Mouse (Mus musculus) lung, postnatal 10 days (tissue): ENCODE measurements around the gene Hcn2.
"Not testable (repeated sequence)": the region's sequence is repeated elsewhere in the genome, so short reads cannot be mapped to it uniquely, and the experiment has no call there.

Experiments used
- DNase-seq: peaks from one replicate; pipeline ENCODE4 v3.0.0; 2021

Hcn2 gene

DNA sequence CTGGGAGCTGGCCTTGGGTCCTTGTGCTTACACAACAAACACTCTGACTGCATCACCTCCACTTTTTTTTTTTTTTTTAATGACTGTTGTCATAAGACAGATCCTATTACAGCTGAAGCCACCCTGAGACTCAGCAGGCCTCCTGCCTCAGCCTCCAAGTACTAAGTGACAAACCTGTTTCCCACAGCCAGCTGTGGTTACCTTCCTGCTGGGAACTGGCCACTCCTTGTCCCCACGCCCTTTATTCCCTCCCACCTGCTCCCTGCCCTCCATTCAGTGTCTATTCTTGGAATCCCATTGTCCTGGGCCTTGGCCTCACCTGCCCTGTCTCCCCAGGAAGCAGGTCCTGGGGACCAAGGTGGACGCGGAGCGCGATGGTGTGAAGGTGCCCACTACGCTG, 28.9 kb upstream of the Hcn2 start:
- no peak for DNase-seq

DNA sequence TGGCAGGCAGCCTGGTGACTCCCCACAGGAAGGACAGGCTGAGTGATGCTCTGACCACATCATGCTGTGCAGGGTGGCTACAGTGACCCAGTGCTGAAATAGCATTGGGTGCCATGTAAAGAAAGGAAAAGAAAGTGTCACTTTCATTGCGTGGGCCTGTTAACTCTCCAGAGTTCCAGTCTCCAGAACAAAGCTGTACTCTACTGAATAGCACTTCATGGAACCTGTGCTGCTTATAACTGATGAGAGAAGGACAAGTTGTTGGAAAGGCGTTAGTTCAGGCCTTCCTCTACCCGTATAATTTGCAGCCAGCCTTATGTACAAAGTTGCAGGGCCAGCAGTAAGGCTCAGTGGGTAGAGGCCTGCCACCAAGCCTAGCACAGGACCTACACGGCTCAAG, 27.7 kb upstream of the Hcn2 start, which contains the start of gene Gzmm:
Gene Gzmm, plus strand, starts transcription at position 301 of the 400 bp plus-strand sequence.
- DNase-seq = no peak

- DNase-seq = no peak
Measured at GRCm38 (mm10) chr10:79689178-79689577, 27.3 kb upstream of the Hcn2 start.

GRCm38 (mm10) chr10:79691986-79692548, 24.4 kb upstream of the Hcn2 start:
- DNase-seq = no peak

DNA sequence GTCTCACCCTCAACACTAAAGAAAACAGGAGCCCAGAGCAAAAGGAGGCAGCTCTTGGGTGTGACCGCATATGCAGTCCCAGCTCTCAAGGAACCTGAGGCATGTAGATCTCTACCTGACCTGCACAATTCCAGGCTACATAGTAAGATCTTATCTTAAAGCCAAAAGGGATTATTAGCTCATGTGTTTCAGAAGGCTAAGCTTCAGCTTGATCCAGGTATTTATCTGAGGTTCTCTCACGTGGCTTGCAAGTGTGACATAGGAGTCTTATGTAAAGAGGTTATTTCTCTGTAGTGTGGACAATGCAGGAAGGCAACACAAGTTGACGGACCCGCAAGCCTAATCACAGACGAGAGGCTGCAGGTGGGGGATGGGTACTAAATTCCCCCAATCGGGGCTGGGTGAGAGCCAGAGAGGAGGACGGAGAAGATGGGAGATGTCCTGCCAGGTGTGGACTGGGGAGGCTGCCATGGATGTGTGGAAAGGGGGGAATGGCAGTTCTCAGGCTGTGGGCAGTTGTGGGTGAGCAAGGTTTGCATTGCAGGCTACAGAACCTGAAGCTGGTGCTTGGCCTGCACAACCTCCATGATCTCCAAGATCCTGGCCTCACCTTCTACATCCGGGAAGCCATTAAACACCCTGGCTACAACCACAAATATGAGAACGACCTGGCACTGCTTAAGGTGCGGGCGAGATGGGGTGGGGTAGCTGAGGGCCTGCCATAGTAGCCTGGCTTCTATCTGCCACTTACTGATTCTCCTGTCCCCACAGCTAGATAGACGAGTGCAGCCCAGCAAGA, 22.7 kb upstream of the Hcn2 start:
- no peak for DNase-seq

GRCm38 (mm10) chr10:79694379-79694655, 22.1 kb upstream of the Hcn2 start:
- DNase-seq = no peak

- DNase-seq = peak; percentile 90
Measured at GRCm38 (mm10) chr10:79695231-79696128, 21.0 kb upstream of the Hcn2 start.

DNA sequence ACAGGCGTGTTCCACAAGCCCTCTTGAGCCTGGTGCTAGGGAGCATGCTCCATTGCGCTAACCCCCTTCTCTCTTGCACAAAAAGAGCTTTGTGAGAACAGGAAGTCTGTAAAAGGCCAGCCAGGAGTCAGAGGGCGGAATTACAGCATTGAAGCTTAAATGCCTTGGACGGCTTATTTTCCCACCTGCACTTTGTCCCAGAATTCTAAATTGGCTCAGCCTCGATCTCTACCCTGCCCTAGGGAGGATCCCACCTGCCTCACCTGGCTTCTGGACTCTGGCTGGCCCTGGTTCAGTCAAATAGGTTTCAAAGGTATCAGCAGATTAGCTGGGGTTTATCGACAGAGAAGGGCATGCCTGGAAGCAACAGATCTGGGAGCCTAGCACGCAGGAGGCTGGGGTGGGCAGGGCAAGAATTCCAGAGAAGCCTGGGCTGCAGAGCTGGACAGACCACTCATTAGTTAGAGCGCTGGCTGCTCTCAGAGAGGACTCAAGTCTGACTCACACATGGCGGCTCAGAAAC, 20.2 kb upstream of the Hcn2 start:
- peak; percentile 52 for DNase-seq

- DNase-seq = peak; percentile 71
Measured at GRCm38 (mm10) chr10:79697916-79698315, 18.5 kb upstream of the Hcn2 start.

GRCm38 (mm10) chr10:79698459-79698858, 18.0 kb upstream of the Hcn2 start:
- no peak for DNase-seq

DNA sequence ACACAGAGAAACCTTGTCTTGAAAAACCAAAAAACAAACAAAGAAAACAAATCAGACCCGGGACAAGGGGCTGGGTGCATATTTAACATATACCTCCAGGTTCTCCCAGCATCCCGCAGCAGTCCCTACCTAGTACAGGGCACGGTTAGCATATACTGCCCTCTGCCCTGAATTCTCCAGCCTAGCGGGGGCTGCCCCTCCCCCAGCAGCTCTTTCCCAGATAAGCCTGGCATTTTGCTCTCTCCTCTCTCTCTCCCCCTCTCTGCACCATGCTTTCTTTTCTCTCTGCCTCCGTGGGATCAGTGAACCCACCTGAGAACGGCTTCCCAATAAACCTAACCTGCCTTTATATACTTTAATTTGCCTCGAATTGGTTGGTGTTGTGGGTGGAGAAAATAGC, 15.8 kb upstream of the Hcn2 start:
- no peak for DNase-seq

DNA sequence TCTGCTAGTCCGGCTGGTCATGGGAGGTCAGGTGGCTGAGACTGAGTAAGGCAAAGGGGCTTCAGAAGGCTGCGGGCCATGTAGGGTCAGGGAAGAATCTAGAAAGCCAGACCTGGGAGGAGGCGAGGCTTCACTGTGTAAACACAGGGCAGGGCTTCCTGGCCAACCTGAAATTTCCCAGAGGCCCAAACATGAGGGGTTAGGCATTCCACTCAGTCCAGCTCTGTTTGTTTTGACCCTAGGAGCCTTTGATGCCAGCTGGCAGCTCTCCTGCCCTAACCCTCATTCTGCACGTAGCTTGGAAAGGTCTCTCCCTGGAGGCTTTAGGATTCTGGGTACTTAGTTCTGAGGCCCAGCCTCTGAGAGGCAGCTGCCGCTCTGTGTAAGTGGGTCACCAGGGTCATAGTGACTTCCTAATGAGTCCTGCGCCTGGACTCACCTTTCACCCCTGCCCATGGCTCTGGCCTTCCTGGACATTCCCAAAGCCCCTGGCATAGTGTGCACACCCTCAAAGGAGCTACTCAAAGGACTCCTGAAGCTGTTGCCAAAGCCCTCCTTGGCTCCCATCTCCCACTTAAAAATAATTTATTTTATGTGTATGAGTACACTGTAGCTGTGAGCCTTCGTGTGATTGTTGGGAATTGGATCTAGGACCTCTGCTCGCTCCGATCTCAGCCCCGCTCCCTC, 14.8 kb upstream of the Hcn2 start:
- peak; percentile 81 for DNase-seq

- DNase-seq = not testable (repeated sequence)
Measured at GRCm38 (mm10) chr10:79702970-79703369, 13.5 kb upstream of the Hcn2 start.

GRCm38 (mm10) chr10:79703541-79703940, 12.9 kb upstream of the Hcn2 start:
- DNase-seq = no peak

DNA sequence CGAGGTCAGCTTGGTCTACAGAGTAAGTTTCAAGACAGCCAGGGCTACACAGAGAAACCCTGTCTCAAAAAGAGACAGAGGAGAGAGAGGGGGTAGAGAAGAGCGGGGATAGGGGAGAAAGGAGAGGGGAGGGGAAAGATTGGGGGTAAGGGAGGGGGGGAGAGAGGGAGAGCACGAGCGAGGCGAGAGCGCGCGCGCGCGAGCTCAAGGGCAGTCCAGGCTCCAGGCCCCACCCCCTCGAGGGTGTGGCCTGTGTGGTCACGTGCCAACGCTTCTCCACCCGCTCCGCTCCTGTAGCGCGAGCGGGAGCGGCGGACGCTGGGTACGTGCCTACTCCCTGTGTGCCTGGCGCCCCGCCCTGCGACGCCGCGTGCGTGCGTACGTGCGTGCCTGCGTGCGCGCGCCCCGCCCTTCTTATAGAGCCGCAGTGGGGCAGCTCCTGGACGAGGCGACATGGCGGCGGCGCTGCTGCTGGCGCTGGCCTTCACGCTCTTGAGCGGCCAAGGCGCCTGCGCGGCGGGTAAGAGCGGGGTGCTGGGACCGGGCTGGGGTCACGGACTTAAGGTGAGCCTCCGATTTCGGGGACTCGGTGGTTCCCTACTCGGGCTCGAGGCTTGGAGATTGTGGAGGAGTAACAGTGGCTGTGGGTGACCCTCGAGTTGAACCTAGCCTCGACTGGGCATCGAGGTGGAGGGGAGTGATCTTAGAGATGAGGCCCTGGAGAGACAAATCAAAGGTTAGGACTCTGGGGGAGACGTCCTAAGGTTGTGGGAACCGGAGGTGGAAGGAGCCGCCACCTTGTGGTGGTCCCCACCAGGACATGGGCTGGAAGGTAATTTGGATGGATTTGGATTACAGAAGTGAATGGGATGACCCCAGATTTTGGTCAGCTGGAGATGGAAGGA, 12.1 kb upstream of the Hcn2 start, which contains the start of gene Bsg:
Gene Bsg, plus strand, starts transcription at position 427 of the 905 bp plus-strand sequence.
- peak; percentile 99 for DNase-seq

GRCm38 (mm10) chr10:79704970-79705360, 11.5 kb upstream of the Hcn2 start:
- DNase-seq = no peak

- DNase-seq = no peak
Measured at GRCm38 (mm10) chr10:79705951-79706350, 10.5 kb upstream of the Hcn2 start.

- DNase-seq = no peak
Measured at GRCm38 (mm10) chr10:79706406-79707094, 9.9 kb upstream of the Hcn2 start.

DNA sequence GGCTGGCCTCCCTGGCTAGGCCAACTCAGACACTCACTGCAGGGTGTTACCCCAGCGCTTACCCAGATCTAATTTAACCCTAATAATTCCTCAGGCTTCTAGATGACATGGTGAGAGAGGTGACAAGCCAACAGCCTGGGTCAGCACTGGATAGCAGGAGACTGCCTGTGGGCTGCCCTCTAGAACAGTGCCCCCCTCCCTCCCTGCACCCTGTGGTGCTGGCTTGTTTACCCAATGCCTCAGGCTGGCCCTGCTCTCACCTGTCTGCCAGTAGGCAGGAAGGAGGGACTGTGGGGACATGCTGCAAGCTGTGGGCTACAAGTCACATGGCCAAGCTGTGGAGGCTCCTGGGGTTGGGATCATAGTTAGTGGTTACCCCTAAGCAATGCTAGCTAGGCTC, 9.3 kb upstream of the Hcn2 start:
- no peak for DNase-seq

DNA sequence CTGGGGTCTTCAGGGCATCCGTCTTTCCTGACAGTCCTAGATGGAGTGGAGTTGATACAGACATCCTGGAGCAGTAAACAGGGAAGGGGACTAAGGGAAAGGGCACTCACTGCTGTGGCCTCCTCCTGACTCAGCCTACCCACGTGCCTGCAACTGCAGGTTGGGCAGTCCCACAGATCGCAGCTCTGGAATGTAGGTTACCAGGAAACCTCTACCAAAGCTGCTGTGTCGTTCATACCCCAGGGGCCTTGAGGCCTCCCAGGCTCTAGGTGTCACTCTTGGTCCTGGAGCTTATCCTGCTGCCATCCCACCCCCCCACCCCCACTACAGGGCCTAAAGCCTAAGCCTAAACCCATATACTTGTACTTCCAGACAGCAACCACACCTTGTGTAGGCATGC, 8.7 kb upstream of the Hcn2 start:
- DNase-seq = no peak

GRCm38 (mm10) chr10:79708668-79709067, 7.8 kb upstream of the Hcn2 start:
- no peak for DNase-seq
